ENCODE assay signal across 24 mouse cellular contexts in the genomic region with DNA sequence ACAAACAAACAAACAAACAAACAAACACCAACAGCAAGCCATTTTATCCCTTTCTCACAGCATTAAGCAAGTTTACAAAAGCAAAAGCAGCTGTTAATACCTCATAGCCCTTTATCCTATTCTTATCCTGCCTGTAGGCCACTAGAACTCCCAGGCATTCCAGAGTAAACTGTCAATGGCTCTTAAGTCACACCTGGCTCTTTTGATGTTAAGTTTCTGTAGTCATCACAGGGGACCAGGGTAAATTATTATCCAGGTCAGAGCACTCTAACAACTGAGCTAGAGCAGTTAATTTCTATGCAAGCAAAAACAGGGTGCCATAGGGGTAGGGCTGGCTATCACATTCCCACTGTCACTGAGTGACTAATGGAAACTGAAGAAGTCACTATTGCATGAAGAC.
"Had no signal": no experiment of that assay in that cellular context is flagged by ENCODE, and none has a peak within 500 bp of the region (broad histone marks: within the 10 kb centered on the region; RNA-seq: fewer than 3 reads in every experiment).

No protein-coding gene starts in this region.

- H3K4me2 ChIP-seq: heart, embryonic 11.5 days; heart, embryonic 13.5 days; heart, embryonic 15.5 days; hindbrain, embryonic 13.5 days; hindbrain, embryonic 15.5 days; kidney, embryonic 15.5 days had no signal

- ATAC-seq: forebrain, postnatal 0 days; hindbrain, postnatal 0 days; intestine, embryonic 16.5 days had no signal

- H3K9ac ChIP-seq: forebrain, postnatal 0 days; heart, embryonic 13.5 days; heart, embryonic 15.5 days; hindbrain, embryonic 13.5 days; hindbrain, embryonic 15.5 days; kidney, embryonic 15.5 days had no signal

- H3K27me3 ChIP-seq: heart, embryonic 13.5 days; heart, embryonic 15.5 days; hindbrain, embryonic 13.5 days; hindbrain, embryonic 15.5 days; kidney, embryonic 15.5 days had no signal

- H3K4me3 ChIP-seq: heart, adult 2 months; heart, embryonic 13.5 days; heart, embryonic 15.5 days; hindbrain, embryonic 13.5 days; hindbrain, embryonic 15.5 days; kidney, embryonic 15.5 days had no signal

- H3K9me3 ChIP-seq: heart, embryonic 13.5 days; heart, embryonic 15.5 days; hindbrain, embryonic 13.5 days; hindbrain, embryonic 15.5 days; kidney, embryonic 15.5 days had no signal

- DNase-seq: forebrain, postnatal 0 days; gastrocnemius, postnatal 14 days; gastrocnemius, postnatal 36 days; heart, adult 11 months; heart, adult 2 months; heart, postnatal 14 days; heart, postnatal 36 days; kidney, adult 11 months; kidney, adult 2 months; kidney, adult 9 months; kidney, postnatal 14 days; kidney, postnatal 36 days; layer of hippocampus, adult 9-11 months; layer of hippocampus, postnatal 36 days; left cerebral cortex, postnatal 4 days had no signal

- H3K36me3 ChIP-seq: heart, embryonic 13.5 days; heart, embryonic 15.5 days; hindbrain, embryonic 13.5 days; hindbrain, embryonic 15.5 days; kidney, embryonic 15.5 days had no signal

- H3K27ac ChIP-seq: heart, adult 2 months; heart, embryonic 13.5 days; heart, embryonic 15.5 days; hindbrain, embryonic 13.5 days; hindbrain, embryonic 15.5 days; hindbrain, postnatal 0 days; kidney, embryonic 15.5 days; kidney, postnatal 0 days had no signal
